Mouse (Mus musculus) intestine, embryonic 15.5 days (tissue): ENCODE data around the gene Gm5662. TPM values are rescaled to one million over a fixed set of nuclear protein-coding genes. Genes with fewer than 3 reads are reported as not detected.
"Not testable (repeated sequence)": the region's sequence is repeated elsewhere in the genome, so short reads cannot be mapped to it uniquely, and the experiment has no call there.

Source experiments
- ATAC-seq: fragments of 200-750 bp; cut with Nextera tagmentation; 2 replicates; pipeline ENCODE4 v1.8.0; 2017; ENCODE audit warnings: moderate TSS enrichment, moderate library complexity
- H3K27ac ChIP-seq: fragments of 300-500 bp; sonication (generic); 2 replicates; pipeline ENCODE4 v1.5.1; 2015; ENCODE audit warnings: mild to moderate bottlenecking, inconsistent platforms
- H3K27me3 ChIP-seq: fragments of 300-500 bp; sonication (generic); replicated peaks from 2 replicates; pipeline ENCODE4 v1.6.1; 2015; ENCODE audit warnings: inconsistent platforms
- H3K36me3 ChIP-seq: fragments of 300-500 bp; sonication (generic); 2 replicates; pipeline ENCODE4 v1.6.1; 2015; ENCODE audit warnings: inconsistent platforms
- H3K4me1 ChIP-seq: fragments of 300-500 bp; sonication (generic); replicated peaks from 2 replicates; pipeline ENCODE4 v1.6.1; 2015; ENCODE audit warnings: inconsistent platforms
- H3K4me2 ChIP-seq: fragments of 300-500 bp; sonication (generic); replicated peaks from 2 replicates; pipeline ENCODE4 v1.6.1; 2015; ENCODE audit warnings: mild to moderate bottlenecking, inconsistent platforms
- H3K4me3 ChIP-seq: fragments of 300-500 bp; sonication (generic); replicated peaks from 2 replicates; pipeline ENCODE4 v1.5.1; 2015; ENCODE audit warnings: inconsistent platforms
- H3K9ac ChIP-seq: fragments of 300-500 bp; sonication (generic); 2 replicates; pipeline ENCODE4 v1.6.1; 2015; ENCODE audit warnings: inconsistent platforms
- H3K9me3 ChIP-seq: fragments of 300-500 bp; sonication (generic); 2 replicates; pipeline ENCODE4 v1.6.1; 2016; ENCODE audit warnings: inconsistent platforms
- WGBS: fragments of 180-500 bp; shearing (Covaris S2); methylation state at CpG from one replicate; pipeline ENCODE4 v1.1.7; 2015; 5-methylcytosine and 5-hydroxymethylcytosine counted together
- polyA plus RNA-seq: library from polyadenylated mRNA; unstranded; fragments of >200 nt; fragmentation: Nextera tagmentation; extraction: Ambion mirVana; gene quantifications from 2 replicates; pipeline ENCODE4 v1.2.1, GENCODE M21; 2015

Gene Gm5662
- not detected in 2 replicates for polyA plus RNA-seq

DNA sequence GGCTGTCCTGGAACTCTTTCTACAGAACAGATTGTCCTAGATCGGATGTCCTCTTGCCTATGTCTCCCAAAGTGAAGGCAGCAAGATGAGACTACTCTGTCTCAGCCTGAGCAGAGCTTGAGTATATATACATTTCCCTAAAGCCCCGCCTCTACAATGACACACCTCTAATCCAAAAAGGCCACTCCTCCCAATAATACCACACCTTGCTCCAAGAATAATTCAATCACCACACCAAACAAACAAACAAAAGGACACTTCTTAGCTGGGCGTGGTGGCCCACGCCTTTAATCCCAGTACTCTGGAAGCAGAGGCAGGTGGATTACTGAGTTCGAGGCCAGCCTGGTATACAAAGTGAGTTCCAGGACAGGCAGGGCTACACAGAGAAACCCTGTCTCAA lies at the start of gene Gm5662:
Gm5662 (minus strand) TSS at position 101 of the 400 bp plus-strand sequence.
- H3K27me3 ChIP-seq, H3K9ac ChIP-seq, H3K36me3 ChIP-seq, H3K4me2 ChIP-seq, ATAC-seq, H3K4me3 ChIP-seq, H3K27ac ChIP-seq, H3K4me1 ChIP-seq, H3K9me3 ChIP-seq: not testable (repeated sequence)
- WGBS: 89% methylated on average over 5 of the region's 5 CpGs

DNA sequence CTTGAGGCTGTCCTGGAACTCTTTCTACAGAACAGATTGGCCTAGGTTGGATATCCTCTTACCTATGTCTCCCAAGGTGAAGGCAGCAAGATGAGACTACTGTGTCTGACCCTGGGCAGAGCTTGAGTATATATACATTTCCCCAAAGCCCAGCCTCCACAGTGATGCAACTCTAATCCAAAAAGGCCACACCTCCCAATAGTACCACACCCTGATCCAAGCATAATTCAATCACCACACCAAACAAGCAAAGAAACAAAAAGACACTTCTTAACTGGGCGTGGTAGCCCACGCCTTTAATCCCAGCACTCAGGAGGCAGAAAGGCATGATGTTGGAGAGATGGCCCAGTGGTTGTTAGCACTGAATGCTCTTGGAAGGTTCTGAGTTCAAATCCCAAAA lies 49.6 kb upstream of the Gm5662 start, which contains the start of gene Gm5039:
Gm5039 (minus strand) TSS at position 101 of the 400 bp plus-strand sequence.
- not testable (repeated sequence) for H3K9me3 ChIP-seq, H3K4me3 ChIP-seq, H3K27me3 ChIP-seq, H3K36me3 ChIP-seq, H3K9ac ChIP-seq, H3K4me1 ChIP-seq, H3K27ac ChIP-seq, ATAC-seq, H3K4me2 ChIP-seq
- WGBS: 94% methylated on average over 2 of the region's 2 CpGs

DNA sequence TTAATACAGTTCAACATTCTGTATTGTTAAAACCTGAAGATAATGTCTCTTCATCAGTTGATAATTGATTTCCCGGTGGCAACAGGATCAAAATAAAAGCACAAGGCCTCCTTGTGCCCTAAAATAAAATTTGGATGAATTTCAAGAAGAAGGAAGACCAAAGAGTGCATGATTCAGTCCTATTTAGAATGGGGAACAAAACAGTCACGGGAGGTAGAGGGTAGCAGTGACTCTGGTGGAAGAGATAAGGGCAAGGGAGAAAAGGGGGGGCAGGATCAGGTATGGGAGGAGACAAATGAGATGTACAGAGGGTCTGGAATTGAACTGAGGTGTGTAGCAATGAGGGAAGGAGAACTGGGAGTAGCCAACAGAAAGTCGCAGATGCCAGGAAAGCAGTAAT lies 40.3 kb upstream of the Gm5662 start:
- Histone ChIP-seq H3K9me3 (no peaks in the 10 kb centered on the region), H3K9ac (no peak overlapping the region), H3K4me1 (no peaks in the 10 kb centered on the region), H3K36me3 (no peaks in the 10 kb centered on the region), H3K4me2 (no peak overlapping the region), H3K27me3 (no peaks in the 10 kb centered on the region), H3K4me3 (no peak overlapping the region), H3K27ac (no peak overlapping the region)
- no peak for ATAC-seq
- WGBS: 67% methylated on average over 3 of the region's 3 CpGs

DNA sequence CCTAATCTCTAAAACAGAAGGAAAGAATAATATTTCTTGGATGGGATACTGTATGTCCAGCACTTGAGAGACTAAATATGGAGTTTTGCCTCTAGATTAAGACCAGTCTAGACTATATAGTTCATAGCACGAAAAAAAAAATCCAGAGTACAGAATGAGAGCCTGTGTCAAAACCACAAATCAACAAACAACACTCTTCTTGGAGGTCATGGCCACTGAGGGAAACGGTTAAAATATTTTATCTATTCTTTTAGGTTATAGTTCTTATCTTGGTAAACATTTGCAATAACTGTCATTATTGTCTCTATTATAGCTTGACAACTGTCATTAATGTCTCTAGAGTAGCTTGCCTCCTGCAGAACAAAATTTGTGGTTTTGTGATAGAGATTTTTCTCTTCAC lies 22.9 kb upstream of the Gm5662 start:
- H3K4me2 ChIP-seq, H3K27ac ChIP-seq, H3K9me3 ChIP-seq, H3K9ac ChIP-seq, H3K27me3 ChIP-seq, H3K4me1 ChIP-seq, H3K36me3 ChIP-seq, ATAC-seq, H3K4me3 ChIP-seq: not testable (repeated sequence)
- 59% methylated on average over 2 of the region's 2 CpGs for WGBS

DNA sequence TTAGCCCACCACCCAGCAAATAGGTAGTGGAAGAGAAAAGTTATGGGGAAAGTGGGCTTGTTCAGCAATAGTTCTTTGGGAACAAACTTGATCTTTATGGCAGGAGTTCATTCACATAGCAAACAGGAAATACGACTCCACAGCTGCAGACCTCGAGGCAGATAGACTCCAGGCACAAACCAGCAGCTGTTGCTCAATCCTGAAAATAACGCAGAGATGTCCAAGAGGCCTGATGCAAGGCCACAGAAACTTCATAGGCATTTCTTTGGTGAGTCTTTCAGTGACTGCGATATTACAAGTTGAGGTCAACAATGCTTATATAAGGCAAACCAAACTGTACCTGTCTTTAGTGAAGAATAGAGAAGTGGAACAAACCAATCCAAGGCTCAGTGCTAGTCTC lies 18.8 kb upstream of the Gm5662 start:
- not testable (repeated sequence) for H3K27ac ChIP-seq, H3K27me3 ChIP-seq, H3K9ac ChIP-seq, H3K4me1 ChIP-seq, H3K36me3 ChIP-seq, H3K4me2 ChIP-seq, H3K4me3 ChIP-seq, H3K9me3 ChIP-seq, ATAC-seq
- WGBS: 53% methylated on average over 4 of the region's 4 CpGs

DNA sequence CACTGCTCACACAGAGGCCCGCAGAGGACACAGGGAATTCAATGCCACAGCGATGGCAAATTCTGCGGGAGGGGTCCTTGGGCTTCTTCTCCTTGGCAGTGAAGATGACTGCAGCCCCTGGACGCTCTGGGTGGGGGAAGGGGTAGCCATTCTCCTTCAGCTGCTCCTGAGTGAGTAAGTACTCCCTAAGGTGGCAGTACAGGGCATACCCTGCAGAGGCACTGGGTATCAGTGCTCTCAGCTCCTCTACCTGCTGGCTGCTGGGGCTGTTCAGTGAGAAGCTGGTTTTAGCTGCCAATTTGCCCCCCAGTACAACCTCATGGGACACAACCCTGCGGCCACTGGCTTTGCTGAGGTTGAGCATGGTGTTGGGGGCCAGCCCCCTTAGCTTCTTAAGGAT lies 10.9 kb upstream of the Gm5662 start:
- H3K27ac ChIP-seq, H3K4me3 ChIP-seq, H3K9ac ChIP-seq, H3K36me3 ChIP-seq, H3K4me1 ChIP-seq, H3K9me3 ChIP-seq, H3K4me2 ChIP-seq, ATAC-seq, H3K27me3 ChIP-seq: not testable (repeated sequence)
- WGBS: 90% methylated on average over 5 of the region's 5 CpGs

DNA sequence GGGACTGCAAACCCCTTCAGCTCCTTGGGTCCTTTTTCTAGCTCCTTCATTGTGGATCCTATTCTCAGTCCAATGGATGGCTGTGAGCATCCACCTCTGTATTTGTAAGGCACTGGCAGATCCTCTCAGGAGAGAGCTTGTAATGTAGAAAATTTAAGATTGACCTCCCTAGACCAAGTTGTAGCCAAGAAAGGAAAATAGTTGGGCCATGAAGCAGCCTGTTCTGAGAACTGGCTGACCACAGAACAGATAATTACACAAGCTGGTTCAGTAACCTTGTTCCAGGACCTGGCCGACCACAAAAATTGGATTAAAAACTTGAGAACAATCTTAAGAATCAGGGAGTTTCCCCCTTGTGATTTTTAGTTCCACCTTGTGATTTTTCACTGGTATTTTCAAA lies 17.1 kb downstream of the Gm5662 start:
- Histone ChIP-seq H3K36me3 (no peaks in the 10 kb centered on the region), H3K4me3 (no peak overlapping the region), H3K4me1 (no peaks in the 10 kb centered on the region), H3K27ac (no peak overlapping the region), H3K9ac (no peak overlapping the region), H3K27me3 (no peaks in the 10 kb centered on the region), H3K9me3 (no peaks in the 10 kb centered on the region), H3K4me2 (no peak overlapping the region)
- WGBS: 40% methylated on average over 1 of the region's 1 CpGs
- no peak for ATAC-seq

DNA sequence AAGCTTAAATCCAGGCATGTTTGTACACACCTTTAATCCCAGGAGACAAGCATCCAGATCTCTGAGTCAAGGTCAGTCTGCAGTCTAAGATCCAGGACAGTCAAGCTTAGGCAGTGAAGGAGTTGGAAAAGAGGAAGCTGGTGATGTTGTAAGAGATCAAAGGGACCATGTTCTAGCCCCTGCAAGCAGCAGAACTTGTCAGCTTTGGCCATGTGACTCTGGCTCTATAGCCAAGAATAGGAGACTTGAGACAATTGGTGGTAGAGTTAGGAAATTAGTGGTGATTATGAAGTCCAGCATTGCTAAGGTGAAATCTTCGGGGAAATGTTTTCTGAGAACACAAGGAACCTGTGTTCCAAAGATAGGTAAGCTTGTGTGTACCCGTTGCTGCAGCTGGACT lies 18.4 kb downstream of the Gm5662 start:
- not testable (repeated sequence) for H3K27ac ChIP-seq, H3K4me3 ChIP-seq, ATAC-seq, H3K36me3 ChIP-seq, H3K27me3 ChIP-seq, H3K9ac ChIP-seq, H3K9me3 ChIP-seq, H3K4me1 ChIP-seq, H3K4me2 ChIP-seq
- 59% methylated on average over 2 of the region's 2 CpGs for WGBS

DNA sequence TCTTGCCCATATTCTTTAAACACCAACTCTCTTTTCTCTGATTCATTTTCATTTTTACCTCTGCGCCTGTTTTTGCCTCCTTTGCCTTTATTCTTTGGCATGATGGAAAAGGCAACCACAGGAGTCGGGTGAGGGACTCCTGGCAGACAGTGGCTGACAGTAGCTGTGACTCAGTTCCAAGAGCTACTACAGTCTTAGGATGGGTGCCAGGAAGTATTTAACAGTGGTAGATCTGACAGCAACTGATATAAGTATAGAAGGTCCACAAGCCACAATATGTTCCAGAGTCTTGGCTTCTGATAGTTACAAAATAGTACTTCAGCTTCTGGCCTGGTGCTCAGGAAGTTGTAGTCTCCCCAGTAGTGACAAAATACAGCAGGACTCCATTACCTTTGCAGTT lies 24.3 kb downstream of the Gm5662 start, which contains the start of gene Gm8332:
Gm8332 (minus strand) TSS at position 101 of the 400 bp plus-strand sequence.
- not testable (repeated sequence) for H3K9ac ChIP-seq, H3K27me3 ChIP-seq, H3K36me3 ChIP-seq, H3K27ac ChIP-seq, H3K9me3 ChIP-seq, ATAC-seq, H3K4me2 ChIP-seq, H3K4me1 ChIP-seq, H3K4me3 ChIP-seq
- 73% methylated on average over 1 of the region's 2 CpGs for WGBS

DNA sequence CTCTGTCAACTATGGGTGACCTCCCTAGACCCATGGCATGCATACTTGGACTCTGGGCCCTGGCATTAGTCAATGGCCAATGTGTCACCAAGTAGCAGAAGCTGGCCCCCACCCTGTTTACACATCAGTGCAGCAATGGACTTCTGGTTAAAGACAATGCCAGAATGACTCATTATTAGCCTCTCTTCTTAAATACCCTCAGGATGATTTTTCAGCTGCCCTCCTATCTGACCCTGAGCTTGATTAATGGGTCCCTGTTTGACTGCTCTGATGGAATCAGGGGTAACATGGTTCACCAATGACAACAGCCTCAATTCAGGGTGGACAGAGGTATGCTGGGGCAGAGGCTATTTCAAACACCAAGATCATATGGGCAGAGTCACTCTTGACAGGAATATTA lies 28.5 kb downstream of the Gm5662 start:
- not testable (repeated sequence) for H3K27me3 ChIP-seq, H3K27ac ChIP-seq, H3K36me3 ChIP-seq, H3K9me3 ChIP-seq, H3K4me3 ChIP-seq, H3K9ac ChIP-seq, ATAC-seq, H3K4me2 ChIP-seq, H3K4me1 ChIP-seq

DNA sequence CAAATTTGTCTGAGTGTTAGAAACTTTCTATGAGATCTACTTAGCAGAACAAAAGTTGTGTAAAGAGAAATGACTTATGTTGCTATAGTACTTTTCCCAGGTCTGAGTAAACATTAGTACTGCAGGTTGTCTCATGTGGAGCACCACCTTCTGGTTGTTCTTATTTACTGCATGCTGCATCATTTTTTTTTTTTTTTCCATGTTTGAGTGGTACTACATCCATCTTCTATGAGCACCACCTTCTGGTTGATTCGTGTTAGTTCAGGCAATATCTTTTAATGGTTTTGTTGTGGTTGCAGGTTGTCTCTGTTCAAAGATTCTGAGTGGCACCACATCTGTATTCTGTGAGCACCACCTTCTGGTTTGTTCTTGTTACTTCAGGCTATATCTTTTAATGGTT lies 31.4 kb downstream of the Gm5662 start:
- not testable (repeated sequence) for H3K4me3 ChIP-seq, ATAC-seq, H3K9ac ChIP-seq, H3K9me3 ChIP-seq, H3K27ac ChIP-seq, H3K4me1 ChIP-seq, H3K4me2 ChIP-seq, H3K36me3 ChIP-seq, H3K27me3 ChIP-seq
- 65% methylated on average over 1 of the region's 1 CpGs for WGBS
